Mouse (Mus musculus): ENCODE results near the gene Cep131.

GRCm38 (mm10) chr11:120019542-120020440 is 66.8 kb downstream of the Cep131 start:
- TF ChIP-seq POLR2A (IDR thresholded peaks at IDR 0.05; ENCODE audit: control insufficient read depth, extremely low read depth, insufficient read depth, low read length, poor library complexity): no peak
- TF ChIP-seq CTCF (IDR thresholded peaks at IDR 0.05; ENCODE audit: borderline replicate concordance, control insufficient read depth, extremely low read depth, insufficient read depth, low read length, poor library complexity): no peak
